Mouse (Mus musculus) telencephalon, adult 2 months (tissue): Measurements from ENCODE around the gene B430306N03Rik.
"Not testable (repeated sequence)": the region's sequence is repeated elsewhere in the genome, so short reads cannot be mapped to it uniquely, and the experiment has no call there.

Source experiments
- DNase-seq: peaks from one replicate; pipeline ENCODE4 v3.0.0-alpha.2; 2011; ENCODE audit warnings: low read depth, low spot score

B430306N03Rik gene

GRCm38 (mm10) chr17:48315905-48316579, at the start of gene B430306N03Rik:
Gene B430306N03Rik, plus strand, starts transcription at chr17:48316141.
- not testable (repeated sequence) for DNase-seq

- DNase-seq = no peak
These were observed 49.2 kb upstream of the B430306N03Rik start for GRCm38 (mm10) chr17:48266610-48267304.

- no peak for DNase-seq
These were observed 48.4 kb upstream of the B430306N03Rik start for GRCm38 (mm10) chr17:48267591-48267990.

- DNase-seq = no peak
These were observed 47.7 kb upstream of the B430306N03Rik start for GRCm38 (mm10) chr17:48268276-48268675.

- no peak for DNase-seq
These were observed 46.1 kb upstream of the B430306N03Rik start for GRCm38 (mm10) chr17:48269833-48270232.

GRCm38 (mm10) chr17:48272158-48272557, 43.8 kb upstream of the B430306N03Rik start:
- DNase-seq = no peak

GRCm38 (mm10) chr17:48272598-48272997, 43.3 kb upstream of the B430306N03Rik start:
- no peak for DNase-seq

GRCm38 (mm10) chr17:48274098-48274497, 41.8 kb upstream of the B430306N03Rik start:
- DNase-seq = no peak

GRCm38 (mm10) chr17:48274885-48275284, 41.1 kb upstream of the B430306N03Rik start:
- DNase-seq = peak; percentile 57

GRCm38 (mm10) chr17:48275736-48276135, 40.2 kb upstream of the B430306N03Rik start:
- no peak for DNase-seq

GRCm38 (mm10) chr17:48278381-48278780, 37.6 kb upstream of the B430306N03Rik start:
- DNase-seq = peak; percentile 29

GRCm38 (mm10) chr17:48279002-48279401, 36.9 kb upstream of the B430306N03Rik start:
- no peak for DNase-seq

GRCm38 (mm10) chr17:48280943-48281738, 34.8 kb upstream of the B430306N03Rik start:
- no peak for DNase-seq

GRCm38 (mm10) chr17:48281739-48282085, 34.2 kb upstream of the B430306N03Rik start:
- DNase-seq = no peak

- DNase-seq = peak; percentile 10
These were observed 29.2 kb upstream of the B430306N03Rik start for GRCm38 (mm10) chr17:48286765-48287164.

- no peak for DNase-seq
These were observed 28.7 kb upstream of the B430306N03Rik start for GRCm38 (mm10) chr17:48287276-48287675.

GRCm38 (mm10) chr17:48293500-48294194, 22.3 kb upstream of the B430306N03Rik start:
- DNase-seq = no peak

- DNase-seq = no peak
These were observed 16.7 kb upstream of the B430306N03Rik start, which contains the start of gene Treml2 for GRCm38 (mm10) chr17:48299203-48299602. Gene Treml2, plus strand, starts transcription at chr17:48299498.

- DNase-seq = no peak
These were observed 16.2 kb upstream of the B430306N03Rik start for GRCm38 (mm10) chr17:48299756-48300155.

GRCm38 (mm10) chr17:48300199-48300598, 15.7 kb upstream of the B430306N03Rik start:
- no peak for DNase-seq

GRCm38 (mm10) chr17:48300861-48301260, 15.1 kb upstream of the B430306N03Rik start:
- DNase-seq = no peak

GRCm38 (mm10) chr17:48301792-48302191, 14.1 kb upstream of the B430306N03Rik start:
- DNase-seq = no peak
